Mouse (Mus musculus): ENCODE data around the gene Fam20a.

Gene Fam20a

DNA sequence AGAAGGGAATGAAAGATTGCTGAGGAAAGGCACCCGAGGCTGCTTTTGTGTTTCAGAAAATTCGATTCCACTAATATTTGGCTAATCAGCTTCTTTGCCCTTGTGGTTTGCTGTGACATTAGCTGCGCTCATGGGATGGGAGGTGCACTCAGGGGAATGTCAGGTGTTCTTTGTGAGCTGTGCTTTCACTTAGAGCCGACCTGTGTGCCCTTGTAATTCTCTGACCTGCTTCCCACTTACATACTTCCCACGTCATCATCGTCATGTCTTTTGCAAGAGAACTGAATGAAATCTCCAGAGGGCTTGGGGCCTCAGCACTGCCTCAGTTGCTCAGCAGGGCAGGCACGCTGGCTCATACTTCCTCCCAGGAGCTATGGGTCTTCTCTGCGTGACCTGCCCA is 68.9 kb downstream of the Fam20a start:
- no peak for DNase-seq (ENCODE audit: low spot score in 2 of 2)

DNA sequence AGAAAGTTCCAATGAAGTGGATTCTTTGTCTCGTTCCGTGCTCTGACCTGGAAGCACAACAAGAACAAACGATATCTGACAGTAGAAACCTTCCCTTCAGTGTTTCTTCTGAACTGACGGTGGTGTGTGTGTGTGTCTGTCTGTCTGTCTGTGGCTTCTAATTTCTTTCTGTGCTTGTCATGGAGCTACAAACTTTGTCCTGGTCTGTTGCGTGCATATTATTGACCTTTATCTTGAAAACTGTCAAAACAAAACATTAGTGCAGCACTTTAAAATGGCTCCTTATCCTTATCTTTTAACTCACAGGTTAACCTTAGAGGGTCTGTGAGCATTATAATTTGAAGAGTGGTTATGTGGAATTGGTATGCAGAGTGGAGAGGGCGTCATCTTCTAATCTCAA is 69.6 kb downstream of the Fam20a start:
- DNase-seq (ENCODE audit: low spot score in 2 of 2), result no peak

DNA sequence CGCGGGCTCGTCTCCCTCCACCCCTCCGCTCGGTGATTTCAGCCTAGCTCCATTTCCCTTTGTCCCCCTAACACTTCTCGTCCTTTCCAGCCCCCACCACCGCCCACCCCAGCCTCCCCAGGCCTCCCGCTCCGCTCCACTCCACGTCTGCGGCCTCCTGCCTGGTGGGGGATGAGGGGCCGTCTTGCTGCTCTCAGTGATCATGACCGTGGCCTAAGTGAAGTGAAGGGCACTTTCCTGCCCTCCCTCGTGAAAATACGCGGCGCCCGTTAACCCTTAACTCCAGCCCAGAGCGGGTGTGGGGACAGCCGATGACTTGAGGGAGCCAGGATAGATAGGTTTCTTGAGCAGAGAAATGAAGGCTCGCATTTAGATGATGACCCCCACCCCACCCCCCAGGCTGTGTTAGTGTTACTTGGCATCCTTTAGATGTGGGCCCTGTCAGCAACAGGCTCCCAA is 70.5 kb downstream of the Fam20a start:
- peak; percentile 34 to 35 for DNase-seq (ENCODE audit: low spot score in 2 of 2)

DNA sequence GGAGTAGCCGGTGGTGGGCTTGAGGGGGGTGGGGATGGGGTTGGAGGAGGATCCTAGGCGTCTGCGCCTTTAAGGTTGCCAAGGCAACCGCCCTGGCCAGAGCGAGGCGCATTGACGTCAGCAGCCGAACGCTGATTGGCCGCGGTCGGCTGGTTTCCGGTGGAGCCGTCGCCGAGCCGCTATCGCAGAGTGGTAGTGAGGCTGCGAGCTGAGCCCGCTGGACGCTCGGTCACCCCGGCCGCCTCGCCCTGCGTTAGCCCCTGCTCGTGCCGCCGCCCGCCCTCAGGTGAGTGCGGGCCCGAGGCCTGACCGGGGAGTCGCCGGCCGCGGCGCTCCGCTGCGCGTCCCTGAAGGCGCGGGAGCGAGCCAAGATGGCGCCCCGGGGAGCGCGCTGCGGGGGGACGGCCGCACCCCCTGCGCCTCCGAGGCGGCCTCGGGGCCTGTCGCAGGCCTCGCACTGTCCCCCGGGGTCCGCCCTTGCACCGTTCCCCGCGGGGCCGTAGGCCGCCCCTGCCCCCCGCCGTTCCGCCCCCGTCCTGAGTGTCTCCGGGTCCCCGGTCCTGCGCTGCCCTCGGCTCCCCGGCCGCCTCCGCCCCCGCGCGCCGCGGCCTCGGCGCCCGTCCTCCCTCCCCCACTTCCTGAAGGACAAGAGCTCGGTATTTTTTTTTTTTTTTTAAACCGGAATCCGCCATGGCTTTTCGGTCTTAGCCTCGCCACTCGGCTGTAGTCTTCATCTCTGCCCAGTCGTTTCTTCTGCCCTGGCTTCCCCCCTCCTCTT is 71.1 kb downstream of the Fam20a start:
- peak; percentile 94 to 95 for DNase-seq (ENCODE audit: low spot score in 2 of 2)

DNA sequence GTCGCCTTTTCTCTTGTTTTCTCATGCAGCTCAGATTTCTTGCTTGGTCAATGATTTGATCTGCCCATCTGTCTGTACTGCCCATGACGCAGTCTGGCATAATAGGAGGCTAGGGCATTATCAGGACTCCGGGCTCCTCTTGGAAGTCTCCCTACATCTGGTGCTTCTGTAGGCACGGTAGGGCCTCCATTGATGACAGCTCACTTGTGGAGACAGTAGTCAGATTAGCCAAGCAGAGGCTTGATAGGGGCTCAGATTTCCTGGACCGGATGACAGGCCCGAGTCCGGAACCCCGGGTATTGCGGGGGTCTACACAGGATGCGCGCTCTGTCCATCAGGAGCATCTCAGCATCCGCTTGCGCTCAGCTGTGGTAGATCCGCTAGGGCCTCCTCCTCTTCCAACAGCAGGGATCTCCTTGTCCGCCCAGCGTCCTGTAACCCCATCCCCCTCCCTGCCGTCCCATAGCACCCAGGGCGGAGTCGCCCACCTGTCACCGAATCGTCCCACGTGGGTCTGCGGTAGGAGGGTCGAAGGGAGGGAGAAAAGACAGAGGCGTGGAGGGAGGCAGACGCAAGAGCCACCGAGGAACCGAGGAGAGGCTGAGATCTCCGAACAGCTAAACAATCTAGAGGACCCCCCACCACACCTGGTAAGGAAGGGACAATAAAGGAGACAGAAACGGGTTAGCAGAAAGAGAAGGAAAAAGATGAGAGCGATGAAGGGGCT is 71.9 kb downstream of the Fam20a start:
- DNase-seq (ENCODE audit: low spot score in 2 of 2), result peak; percentile 80 to 84

DNA sequence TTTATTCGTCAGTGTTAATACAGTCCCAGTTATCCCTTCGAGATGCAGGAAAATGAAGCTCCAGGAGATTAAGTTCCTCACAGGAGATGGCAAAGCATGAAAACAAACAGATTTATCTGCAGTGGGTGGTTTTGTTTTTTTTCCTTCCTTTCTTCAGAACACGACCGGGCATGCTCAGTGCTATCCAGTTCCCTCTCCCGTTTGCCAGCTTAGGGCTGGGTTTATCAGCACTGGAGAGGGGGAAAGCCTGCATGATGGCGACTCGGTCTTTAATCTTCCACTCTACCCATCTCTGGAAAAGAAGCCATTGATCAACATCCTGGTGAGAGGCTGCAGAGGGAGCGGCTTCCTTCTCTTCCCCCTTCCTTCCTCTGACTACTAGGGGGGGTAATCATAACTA is 72.9 kb downstream of the Fam20a start, which contains the start of gene Prkar1a:
TSS of gene Prkar1a (plus strand) at position 200 of the 400 bp plus-strand sequence.
- DNase-seq (ENCODE audit: low spot score in 2 of 2), result peak in 1 of 2 experiments; percentile 31

DNA sequence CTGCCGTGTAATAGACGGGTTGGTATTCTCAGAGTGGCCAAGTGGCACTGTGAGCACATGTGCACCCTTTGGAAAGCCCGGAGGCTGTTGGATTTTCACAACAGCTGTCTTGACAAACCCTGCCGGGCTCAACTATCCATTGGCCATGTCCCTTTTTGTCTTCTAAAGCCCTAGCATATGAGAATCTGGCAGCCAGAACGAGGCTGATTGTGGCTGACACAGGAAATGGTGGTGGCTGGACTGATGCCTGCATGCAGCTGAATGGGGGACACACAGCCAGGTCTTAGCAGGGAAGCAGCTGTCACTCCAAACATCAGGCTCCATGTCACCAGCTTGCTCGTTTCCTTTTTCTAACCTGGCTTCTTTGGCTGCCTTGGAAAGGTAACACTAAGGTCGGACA is 73.6 kb downstream of the Fam20a start:
- peak; percentile 65 to 69 for DNase-seq (ENCODE audit: low spot score in 2 of 2)

DNA sequence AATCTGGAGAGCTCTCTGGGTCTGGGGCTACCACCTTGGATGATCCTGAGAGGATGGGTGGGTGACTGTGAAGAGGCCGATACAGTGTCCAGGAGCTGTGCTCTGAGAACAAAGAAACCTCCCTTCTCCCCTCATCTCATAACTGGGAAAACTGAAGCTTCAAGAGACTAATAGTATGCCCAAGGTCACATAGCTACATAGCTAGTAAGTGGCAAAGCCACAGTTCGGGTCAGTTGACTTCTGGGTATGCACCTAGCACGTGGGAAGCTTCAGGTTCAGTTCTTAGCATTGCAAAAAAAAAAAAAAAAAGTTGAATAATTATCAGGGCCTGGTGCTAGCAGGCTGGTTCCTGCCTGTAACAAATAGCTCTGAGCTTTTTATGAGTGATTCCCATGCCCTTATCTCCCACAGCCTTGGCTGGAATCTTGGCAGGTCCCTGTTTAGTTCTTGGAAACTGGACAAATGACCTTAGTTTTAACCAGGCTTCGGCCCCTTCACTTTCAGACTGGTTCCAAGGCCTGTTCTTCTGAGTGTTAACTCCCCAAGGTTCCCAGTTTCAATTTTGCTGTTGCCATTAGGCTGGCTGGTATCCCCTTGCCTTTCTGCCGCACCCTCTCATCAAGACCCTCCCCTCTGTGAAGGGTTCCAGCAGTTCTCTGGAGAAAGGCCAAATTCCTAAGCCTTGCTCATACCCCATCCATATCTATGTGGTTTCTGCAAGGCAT is 80.4 kb downstream of the Fam20a start:
- peak; percentile 74 to 83 for DNase-seq (ENCODE audit: low spot score in 2 of 2)

DNA sequence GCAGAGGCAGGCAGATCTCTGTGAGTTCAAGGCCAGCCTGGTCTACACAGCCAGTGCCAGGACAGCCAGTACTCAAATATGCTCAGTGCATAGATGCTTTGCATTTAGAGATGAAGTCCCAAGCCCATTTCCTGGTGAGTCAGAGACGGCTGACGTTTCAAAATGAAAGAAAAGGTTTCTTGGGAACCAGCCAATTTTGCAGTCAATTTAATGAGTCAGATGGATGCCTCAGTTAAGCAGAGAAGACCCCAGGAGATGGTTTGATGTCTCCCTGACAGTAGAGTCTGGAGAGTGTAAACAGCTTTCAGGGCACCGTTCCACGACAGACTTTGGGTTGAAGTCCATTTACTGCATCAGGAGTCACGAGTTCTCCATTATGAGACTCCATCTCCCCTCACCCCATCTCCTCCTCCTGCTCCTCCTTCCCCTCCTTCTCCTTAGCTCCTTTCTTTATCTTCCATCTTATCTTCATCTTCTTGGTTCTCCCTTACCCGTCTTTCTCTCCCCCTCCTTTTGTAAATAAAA is 86.1 kb downstream of the Fam20a start:
- no peak for DNase-seq (ENCODE audit: low spot score in 2 of 2)

DNA sequence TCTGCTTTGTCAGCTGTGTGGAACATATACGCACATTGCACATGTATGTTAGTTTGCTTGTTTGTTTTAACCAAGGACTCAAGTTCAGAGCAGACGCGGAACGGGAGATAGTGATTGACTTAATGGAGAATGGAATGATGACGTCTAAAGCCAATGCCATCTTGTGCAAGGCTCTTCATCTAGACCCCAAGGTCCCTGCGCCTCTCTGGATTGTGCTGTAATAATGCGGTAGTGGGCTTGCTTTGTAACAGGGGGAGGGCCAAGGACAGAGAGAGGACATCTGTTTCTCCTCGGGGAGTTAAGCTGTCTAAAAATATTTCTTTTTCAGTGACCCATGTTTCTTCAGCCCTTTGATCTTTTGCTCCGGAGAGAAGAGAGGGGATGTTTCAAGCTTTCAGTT is 87.2 kb downstream of the Fam20a start:
- no peak for DNase-seq (ENCODE audit: low spot score in 2 of 2)

DNA sequence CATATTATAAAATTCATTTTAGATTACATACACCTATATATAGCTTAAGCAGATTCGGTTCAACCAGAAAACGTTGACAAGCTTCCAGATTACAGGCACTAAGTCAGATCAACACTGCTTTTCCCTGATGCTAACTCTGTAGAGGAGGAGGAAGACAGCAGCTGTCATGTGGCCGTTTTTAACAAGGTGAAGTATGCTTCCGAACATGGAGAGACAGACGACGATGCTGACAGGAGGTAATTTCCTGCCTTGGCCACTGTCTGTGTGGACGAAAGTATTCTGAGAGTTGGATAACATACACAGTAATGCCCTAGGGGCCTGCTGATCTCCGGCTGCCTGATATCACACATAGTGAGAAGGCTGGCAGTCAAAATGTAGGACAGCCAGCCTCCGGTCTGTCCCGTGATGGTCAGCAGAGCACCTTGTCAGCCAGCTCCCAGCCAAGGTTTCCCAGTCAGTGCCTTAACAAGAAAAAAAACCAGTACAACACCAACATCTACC is 93.0 kb downstream of the Fam20a start:
- peak; percentile 66 to 68 for DNase-seq (ENCODE audit: low spot score in 2 of 2)

DNA sequence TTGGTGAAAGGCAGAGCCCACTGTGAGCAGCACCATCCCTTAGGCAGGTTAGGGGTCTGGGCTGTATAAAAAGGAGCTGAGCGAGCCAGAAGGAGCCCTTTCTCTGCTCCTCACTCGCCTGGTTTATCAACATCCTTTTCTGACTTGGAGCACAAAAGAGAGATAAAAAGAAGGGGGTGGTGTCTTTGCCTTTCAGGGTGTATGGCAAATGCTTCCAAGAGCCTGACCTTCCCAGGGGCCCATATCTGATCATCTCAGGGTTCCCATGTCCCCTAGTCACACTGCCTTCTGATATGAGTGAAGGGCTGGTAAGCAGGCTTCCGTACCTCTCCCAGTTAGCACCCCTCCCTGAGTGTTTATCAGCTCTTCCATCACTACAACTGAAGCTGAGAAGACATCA is 94.0 kb downstream of the Fam20a start:
- no peak for DNase-seq (ENCODE audit: low spot score in 2 of 2)

DNA sequence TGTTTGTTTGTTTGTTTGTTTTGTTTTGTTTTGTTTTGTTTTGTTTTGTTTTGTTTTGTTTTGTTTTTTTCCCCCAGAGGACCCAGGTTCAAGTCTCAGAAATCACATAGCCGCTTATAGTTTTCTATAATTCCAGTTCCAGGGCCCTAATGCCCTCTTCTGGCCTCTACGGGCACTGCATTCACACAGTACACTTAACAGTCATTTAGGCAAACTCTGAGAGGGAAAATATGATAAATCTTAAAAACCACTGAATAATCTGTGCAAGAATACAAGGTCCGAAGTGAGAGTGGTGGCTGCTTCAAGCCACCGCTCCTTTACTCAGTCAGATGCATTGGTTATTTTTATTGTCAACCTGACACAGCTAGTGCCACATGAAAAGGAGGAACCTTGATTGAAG is 94.4 kb downstream of the Fam20a start:
- no peak for DNase-seq (ENCODE audit: low spot score in 2 of 2)

DNA sequence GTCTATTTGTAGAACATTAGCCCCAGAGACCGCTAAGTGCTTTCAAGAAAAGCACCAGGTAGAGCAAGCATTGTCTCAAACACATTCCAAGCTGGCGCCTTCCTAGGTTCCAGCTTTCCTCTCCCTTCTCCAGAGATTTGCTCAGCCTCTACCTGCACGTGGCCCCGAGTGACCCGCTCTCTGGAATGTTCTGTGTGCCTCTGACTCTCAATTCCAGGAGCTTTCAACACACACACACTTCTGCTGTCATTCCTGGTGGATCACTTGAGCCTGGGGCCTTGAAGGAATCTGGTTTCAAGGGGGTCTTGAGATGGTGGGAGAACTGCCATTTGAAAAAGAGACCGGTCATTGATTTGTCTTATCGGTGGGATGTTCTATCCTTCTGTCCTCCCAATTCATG is 98.8 kb downstream of the Fam20a start:
- DNase-seq (ENCODE audit: low spot score in 2 of 2), result no peak

DNA sequence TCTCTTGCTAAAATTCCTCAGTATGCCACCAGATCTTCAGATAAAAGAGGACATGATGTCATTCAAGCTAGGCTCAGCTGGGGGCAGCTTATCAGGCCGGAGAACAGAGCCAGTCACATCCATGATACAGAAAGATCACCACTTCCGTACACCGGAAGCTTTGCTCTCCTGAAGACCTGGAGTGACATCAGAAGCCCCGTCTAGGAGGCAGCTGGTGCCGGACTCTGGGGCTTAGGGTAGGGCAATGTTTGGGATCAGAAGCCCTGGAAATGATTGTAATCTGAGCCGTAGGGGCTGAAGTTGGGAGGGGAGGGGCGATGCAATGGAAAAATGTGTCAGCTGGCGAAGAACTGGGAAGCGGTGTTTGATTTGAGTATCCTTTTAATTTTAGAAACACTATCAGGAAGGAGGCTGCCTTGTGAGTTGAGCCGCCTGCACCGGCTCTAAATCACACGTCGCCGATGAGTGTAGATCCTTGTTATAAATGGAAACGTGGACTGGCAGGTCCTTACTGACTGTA is 99.5 kb downstream of the Fam20a start:
- DNase-seq (ENCODE audit: low spot score in 2 of 2), result peak; percentile 51 to 66

DNA sequence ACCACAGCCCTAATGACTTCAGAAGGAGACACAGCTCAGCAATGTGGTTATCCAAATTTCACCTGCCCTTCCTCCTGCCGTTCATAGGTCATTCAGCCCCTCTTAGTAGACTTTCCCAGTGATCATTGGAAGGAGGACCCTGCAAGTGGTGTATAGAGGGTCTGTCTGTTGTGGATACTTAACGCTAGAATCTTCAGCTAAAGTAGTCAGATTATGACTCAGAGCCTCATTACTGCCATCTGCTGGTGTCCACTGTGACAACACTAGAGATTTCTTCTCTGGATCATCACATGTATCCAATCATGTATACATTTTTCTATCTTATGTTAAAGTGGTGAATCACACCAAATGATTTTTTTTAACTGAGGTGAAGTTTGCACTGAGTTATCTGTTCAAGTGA is 100.9 kb downstream of the Fam20a start:
- DNase-seq (ENCODE audit: low spot score in 2 of 2), result peak in 1 of 2 experiments; percentile 42

DNA sequence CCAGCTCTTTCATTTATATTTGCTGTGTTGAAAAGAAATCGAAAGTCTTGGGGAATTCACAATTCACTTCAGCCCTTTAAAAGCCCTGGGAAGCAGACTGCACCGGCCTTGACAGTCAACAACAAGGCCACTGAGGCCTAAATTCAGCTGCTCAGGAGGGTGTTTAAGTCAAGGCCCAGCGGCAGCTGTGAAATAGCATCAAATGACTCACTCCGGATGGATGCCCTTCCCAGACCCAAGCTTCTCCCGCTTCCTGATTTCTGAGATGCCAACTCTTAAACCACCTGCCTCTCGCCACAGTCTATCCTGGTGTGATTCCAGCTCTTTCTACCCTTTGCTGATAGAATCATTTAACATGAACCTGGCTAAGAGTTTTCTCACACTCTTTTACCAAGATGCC is 101.7 kb downstream of the Fam20a start:
- no peak for DNase-seq (ENCODE audit: low spot score in 2 of 2)
